Mouse (Mus musculus) left cerebral cortex, adult 11 months (tissue): Measurements from ENCODE around the gene Adgrb3.

Source experiments
- DNase-seq: peaks from one replicate; pipeline ENCODE4 v3.0.0; 2022; ENCODE audit warnings: low spot score

Adgrb3 gene

DNA sequence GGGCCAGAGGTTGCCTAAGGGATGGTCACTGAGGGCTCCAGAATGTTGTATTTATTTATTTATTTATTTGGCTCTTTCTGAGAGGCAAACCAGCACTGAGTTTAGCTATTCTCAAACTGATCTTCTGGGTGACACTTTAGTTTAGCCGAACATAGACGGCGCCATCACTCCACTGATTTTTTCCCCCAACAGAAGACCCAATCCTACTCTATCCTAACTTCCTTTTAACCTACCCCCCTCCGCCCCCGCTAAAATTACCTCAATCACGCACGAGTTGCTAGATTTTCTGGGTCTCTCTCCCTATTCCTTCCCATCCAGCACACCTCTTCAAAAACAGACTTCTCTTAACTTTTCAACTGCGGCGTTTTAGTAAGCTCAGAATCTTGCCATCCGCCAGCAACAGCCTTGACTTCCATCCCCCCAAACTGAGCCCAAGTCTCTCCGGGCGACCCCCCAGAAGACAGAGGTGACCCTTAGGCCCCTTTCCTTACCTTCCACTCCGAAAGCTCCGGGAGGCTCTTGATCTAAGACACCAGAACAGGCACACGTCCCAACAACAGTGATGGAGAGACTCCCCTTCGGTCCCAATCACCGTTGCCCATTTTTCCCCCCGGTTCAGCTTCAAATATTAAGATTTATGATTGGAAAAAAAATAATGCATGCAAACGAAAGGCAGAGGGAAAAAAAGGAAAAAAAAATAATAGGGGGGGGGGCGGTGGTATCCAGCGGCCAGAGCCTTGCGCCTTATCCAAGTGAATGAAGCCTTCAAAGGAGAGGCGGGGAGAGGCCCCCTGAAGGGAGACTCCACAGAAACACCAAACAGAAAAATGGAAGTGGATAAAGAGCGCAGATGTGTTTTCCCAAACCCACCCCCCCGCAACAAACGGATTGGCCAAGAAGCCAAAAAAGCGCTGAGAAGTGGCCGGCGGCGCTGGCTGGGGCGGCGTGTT is at the start of gene Adgrb3:
Adgrb3 (minus strand) TSS at position 737 of the 950 bp plus-strand sequence.
- DNase-seq = no peak

DNA sequence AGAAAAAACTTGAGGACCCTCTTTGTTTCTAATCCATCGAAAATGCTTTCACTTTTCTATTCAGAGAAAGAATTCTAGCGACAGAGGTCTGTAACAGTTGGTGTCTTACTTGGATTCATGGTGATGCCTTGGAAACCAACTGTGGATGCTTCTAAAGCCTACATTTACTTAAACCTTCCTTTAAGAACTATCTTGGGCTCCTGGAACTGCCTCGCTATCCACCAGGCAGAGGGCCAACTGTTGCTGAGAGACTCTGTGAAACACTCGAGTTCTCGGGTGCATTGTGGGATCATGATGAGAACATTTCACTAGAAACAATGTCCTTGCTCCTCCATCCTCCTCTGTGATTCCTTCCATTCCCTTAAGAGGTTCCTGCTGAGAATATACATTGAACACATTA is 48.0 kb upstream of the Adgrb3 start:
- no peak for DNase-seq

DNA sequence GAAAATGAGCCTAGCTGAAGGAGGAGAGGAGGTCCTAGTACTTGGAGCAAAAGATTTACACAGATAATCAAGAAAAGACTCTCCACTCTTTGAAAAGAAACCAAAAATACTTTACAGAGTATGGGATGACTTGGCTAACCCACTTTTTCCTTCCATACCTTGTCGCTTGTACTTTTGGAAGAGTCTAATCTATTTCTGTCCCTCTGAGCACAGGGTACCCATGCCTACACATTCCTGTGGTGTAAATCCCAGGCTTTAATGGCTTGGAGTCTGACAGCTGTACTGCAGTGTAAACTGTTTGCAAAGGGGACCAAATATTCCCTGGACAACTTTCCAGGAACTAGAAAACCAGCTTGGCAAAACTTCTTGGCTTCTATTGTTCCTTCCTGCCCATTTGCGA is 28.0 kb upstream of the Adgrb3 start:
- no peak for DNase-seq

DNA sequence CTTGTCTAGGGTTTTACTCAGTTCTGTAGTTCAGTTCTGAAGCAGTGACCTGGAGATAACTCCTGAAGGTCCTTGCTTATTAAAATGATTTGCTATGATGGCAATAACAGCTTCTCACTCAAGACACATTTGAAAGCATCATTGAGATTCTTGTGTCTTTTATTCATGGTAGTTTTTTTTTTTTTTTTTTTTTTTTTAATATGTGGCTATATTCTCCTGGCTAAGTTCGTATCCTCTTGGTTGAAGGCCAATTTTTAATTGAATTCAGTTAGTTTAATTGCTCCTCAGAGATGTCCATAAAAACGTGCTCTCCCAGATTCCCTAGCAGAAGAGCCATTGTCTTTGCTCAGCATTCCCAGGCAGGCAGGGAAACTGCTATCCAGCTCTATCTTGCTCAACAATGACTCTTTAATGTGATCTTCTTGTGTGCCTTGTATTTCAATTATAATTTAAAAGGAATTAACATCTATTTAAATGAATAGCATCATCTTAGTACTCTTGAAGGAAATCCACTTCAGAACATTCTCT is 25.0 kb upstream of the Adgrb3 start:
- DNase-seq = no peak

DNA sequence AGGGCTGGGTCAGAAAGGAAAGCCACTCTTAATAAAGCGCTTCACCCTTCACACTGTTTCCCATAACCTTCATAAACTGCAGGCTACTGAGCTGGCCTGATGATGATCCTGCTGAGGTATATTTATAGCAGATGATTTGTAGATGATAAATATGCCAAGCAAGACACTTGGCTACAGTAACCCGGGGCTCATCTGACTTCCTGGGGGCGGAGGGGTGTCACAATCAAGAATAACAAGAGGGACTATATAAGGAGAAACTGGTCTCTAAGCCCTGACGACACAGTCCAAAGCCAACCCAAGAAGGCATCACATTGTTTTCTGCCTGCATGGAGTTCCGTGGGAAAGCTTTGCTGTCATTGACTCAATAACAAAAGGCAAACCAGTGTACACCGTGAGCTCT is 2.8 kb upstream of the Adgrb3 start:
- DNase-seq = no peak

DNA sequence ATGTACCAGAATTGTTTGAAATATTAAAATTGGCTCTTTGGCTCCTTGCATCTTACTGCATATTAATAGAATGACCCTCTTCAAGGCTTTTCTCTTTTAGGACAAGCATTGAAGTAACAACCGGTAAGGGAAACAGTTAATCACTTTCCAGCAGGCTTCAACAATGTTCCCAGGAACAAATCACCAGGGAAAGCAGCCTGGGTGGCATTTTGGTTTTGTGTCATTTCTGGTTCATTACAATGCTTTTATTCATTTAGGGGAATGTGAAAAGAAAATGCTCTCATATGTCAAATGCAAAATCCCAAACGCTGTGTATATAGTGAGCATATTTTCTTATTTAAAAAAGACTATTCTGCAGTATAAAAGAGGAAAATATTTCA is 2.0 kb upstream of the Adgrb3 start:
- DNase-seq = no peak

DNA sequence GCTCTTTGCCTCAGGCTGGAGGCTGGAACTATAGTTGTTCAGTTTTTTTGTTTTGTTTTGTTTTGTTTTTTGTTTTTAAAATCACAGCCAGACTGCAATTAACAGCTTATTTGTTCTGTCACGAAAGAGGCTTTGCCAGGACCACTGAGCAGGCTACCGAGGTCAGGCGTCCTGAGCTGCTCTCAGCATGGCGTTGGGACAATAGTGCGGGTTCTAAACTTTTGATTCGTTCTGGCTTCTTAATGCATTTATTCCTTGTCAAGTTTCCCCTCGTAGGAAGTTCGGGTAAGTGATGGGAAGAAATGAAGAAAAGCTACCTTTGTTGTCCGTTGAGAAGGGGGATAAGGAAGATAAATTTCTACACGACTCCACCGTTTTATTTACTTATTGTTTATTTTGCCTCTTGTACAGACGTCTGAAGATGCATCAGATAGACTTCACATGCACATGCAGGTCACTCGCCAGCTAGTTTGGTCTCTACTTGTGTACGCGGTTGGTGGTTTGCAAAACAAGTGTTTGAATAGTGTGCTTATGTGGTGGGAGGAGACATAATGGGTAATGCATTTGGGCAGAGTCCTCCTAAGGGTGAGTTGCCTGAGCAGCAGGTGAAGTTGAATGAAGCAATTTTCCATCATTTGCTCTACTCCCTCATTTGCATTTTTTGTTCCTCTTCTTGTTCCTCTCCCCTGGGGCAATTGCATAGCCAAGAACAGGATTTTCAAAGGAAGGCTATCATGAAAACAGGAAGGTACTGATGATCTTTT is 1.4 kb upstream of the Adgrb3 start:
- DNase-seq = no peak

DNA sequence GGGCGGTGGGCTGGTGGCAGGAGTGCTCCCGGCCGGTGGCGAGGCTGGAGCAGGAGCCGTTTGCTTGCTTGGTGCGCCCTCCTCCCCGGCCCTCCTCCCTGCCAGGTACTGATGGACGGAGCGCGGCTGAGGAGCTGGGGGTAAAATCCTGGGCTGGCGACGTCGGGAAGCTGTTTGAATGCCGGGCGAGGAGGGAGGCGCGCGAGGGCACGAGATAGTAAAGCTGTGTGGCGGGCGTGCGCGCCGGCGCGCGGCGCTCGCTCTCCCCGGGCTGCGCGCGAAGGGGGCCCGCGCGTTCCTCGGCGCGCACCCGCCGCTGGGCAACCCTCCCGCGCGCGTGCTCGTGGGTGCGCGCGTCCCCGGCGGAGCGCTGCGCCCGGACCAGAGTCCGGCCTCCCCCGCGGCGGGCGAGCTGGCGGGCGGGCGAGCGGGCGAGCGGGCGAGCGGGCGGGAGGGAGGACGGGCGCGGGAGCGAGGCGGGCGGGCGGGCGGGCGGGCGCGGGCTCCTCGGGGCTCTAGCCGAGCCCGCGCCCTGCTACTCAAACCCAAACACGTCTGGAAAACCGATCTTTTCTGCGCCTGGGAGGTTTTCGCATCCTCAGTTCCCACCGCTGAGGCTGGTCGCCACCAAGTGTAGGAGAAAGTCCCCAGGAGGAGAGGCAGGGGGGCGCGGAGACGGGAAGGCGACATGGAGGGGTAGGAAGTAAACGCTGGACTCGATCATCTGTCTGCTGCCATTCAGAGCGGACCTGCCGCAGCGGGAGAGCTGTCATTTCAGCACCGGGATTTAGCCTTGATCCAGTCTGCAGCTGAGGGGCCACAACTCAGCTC is 629 bp upstream of the Adgrb3 start:
- no peak for DNase-seq

DNA sequence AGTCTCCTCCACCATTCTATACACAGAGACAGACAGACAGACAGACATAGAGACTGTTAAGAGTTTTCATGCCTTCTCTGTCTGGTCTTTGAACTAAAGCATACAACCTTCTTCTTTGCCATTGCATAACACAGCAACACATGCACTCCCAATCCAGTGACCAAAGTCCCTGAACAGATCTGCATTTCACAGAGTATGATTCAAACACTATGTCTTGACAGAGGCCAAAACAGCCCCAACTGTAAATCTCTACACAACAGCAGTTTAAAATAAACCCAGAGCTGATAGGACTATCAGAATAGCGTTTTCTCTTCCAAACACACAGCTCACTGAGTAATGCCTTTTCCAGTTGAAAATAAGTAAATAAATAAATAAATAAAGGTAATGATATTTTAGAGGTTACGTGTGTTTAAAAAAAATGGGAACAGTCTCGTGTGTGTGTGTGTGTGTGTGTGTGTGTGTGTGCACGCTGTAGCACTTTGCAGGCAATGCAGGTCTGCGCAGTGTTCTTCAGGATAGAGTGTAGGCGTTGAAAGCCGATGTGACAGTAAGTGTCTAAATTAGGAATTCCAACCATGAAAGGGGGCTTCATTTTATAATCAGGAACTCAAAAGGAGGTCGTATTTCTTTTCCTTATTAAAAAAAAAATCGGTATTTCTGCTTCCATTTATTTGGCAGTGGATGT is 1.3 kb downstream of the Adgrb3 start:
- DNase-seq = no peak

DNA sequence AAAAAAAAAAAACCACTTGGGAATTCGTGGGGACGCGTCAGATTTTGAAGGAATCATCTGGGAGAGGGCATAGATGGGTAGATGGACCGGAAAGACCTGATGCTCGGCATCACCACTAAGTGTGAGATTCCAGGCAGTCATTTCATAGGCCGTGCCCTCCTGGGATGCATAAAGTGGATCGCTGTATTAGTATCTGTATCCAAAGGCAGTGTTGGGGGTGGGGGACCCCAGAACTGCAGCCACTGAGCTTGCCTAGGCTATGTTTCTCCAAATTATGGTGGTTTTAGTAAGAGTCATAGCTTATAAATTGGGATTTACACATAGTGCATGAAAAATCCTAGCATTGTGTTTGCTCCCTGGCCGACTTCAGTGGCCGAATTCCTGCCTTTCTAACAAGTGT is 2.1 kb downstream of the Adgrb3 start:
- DNase-seq = no peak

DNA sequence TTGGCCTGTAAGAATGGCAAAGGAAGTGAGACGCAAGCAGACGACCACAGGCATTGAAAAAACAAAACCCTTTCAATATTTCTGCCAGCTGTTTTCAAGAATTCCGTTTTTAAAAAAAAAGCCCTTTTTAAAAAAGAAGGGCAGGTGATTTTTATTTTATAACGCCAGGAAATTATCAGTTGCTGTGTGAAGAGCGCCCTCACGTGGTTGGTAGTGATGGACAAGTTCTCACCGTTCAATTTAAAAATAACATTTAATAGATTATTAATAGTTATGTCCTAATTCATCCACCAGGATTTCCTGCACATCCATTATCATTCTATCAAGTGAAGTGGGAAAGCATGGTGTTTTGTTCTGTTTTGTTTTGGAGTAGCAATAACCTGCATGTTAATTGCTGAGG is 2.7 kb downstream of the Adgrb3 start:
- no peak for DNase-seq

DNA sequence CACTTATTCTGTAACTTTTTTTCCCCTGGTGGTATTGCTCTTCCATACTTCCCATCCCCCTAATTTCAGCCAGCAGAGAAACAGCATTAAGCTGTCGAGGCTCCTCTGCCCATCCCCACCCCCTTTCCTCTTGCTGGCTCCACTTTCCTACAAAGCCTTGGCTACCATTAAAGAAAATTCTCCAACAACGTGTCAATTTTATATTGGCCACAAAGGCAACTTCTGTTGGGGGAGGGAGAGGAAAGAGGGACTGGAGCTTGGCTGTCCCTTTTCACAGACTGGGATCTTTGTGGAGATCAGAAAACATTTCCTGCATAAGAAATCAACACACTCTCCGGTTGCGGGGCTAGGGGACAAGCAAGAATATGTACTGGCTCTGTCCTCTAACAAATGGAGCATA is 4.9 kb downstream of the Adgrb3 start:
- DNase-seq = no peak

DNA sequence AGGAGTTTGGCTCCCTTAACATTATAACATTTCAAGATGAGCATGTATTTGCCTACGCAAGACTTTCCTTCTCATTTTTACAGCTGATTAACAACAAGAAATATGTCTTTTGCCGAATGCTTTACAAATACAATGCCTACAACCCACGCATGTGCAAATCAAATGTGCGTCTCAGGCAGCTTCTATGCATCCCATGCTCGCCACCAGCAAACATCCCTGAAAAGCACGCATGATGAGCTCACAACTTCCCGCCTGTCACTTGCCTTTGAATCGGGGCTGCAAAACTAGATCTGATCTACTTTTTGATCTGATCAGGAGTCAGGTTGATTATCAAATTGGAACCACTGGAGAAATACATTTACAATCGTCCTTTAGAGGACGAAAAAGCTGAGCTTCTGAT is 5.5 kb downstream of the Adgrb3 start:
- DNase-seq = no peak

DNA sequence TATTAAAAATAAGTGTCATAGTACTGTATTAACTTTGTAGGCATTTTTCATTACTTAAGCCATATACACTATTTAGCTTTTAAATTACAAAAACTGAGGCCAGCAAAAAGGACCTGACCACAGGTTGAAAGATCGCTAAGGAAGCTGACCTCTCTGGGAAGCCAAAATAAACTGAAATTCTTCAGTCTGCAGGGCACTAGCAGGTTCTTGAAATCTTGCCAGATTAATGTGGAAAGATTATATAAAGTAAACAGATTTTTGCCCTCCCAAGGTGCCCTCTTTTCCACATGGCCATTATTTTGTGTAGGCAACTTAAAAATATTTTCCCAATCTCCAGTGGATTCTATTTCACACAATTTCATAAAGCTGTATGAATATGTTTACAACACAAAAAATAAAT is 14.0 kb downstream of the Adgrb3 start:
- no peak for DNase-seq

DNA sequence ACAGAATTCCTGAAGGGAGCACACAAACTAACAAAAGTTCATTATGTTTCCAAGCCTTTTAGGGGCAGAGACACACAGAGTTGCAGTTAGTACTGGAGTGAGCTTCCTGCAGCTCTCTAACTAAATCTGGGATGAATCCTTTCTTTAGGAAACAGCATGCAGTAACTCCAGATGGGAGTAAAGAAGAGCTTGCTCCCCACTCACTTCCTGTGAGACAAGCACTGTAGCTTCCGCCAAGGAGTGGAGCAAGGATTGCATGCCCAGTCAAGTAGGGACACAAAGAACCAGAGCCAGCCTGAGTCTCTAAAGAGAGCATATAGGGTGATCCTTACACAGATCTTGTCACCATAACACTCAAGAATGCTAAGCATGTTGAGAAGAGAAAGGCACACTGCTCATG is 50.7 kb downstream of the Adgrb3 start:
- DNase-seq = no peak

DNA sequence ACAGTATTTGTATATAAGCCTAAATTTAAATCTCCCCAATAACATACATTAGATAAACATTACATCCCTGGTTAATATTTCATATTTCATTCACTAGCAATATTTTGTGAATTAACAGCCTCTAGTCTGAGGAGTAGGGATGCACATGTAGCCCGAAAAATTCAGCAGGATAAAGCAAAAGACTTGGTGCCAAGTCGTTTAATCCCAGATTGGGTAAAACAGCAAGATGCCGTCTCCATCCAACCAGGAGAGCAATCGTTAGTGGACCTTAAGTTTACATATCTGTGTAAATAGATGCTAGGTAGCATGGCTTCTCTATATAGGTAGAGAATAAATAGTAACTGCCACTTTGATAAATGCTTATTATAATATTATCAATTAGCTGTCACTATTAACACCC is 52.0 kb downstream of the Adgrb3 start:
- DNase-seq = no peak

DNA sequence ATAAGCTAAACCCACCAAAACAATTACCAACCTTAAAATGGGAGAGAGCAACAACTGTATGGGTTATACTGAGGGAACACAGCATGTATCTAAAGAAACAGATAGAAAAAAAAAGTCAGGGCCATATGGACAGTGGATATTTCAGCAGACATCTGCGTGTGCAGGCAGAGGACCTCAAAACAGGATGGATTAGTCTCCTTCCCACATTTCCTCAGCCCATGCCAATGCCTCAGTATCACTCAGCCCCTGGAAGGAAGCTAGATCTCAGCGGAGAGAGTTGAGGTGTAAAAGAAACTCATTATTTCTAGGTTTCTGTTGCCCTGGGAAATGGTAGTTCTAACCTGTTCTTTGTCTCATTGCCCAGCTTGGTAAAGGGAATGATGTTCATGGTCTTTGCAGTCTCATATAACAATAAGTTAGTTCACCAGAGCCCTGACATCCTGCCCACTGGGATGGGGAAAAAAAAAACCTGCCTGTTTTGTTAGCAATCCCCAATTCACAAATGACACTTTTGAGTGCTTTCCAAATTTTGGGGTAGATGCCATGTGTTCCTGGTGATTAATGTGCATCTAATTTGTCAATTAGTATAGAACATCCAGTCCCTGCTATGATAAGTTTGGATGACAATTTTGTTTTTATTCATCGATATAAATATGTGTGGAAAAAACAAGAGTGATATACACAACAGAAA is 53.9 kb downstream of the Adgrb3 start:
- no peak for DNase-seq

DNA sequence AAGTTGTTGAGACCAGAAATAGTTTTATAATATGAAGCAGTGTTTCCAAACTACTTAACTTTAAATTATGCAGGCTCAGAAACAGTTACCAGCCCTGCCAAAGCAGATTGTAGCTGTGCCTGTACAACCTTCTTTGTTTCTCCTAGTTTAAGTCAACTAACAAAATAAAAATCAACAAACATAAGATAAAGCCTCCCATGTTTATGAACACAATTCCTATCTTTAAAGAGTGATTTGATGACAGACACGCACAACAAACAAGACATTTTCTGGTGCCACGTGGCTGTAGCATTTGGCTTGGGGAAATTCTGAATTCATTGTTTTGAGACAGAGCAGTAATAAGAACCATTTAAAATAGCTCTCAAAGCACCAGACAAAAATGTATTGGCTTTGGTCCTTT is 60.5 kb downstream of the Adgrb3 start:
- DNase-seq = no peak

DNA sequence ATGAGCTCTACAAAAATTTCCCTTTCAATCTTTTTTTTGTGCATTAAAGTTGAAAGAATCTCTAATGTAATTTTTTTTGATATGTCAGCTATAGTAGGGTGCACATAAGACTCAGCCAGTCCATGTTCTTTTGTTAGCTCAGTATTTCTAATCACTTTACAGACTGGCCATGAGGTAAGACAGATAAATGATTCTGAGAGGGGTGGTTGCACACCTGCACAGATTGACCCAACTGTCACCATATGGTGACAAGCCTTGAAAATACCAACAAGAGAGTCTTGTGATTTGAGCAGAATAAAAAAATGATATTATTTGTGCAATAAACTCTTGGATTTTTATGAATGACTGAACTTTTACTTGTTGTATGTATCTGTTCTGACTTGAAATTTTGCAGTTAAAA is 74.2 kb downstream of the Adgrb3 start:
- no peak for DNase-seq

DNA sequence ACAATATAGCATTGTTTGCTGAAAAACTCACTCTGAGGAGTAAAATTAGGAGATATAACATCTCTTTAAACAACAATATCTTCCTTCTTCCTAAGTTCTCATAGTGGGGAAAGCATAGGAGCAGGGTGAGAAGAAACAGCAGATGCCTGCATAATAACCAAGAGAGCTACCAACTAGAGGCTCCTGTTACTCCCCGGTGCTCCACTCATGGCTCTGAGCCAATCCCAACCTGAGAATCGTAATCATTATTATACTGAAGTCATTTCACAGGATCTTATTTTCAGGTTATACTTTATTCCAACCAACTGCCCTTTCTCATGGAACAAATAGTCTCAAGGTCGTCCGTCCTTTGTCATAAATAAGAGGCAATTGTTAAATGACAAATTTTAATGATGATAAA is 75.0 kb downstream of the Adgrb3 start:
- DNase-seq = no peak

DNA sequence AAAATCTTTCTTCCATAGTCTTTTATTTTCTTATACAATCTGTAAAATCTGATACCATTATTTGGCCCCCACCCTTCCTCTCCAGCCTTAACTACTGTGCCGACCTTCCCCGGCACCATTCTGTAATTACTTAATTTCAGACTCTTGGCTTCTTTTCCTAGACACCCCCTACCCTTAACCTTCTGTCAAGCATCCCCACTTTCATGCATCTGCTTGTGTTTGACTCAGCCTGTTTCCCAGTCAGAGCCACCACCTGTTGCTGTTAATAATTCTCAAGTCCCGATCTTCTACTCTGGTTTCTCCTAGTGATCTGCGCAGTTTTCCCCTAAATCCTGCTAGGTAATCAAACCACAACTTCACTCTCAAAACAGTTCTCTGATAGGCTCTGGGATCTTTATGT is 83.9 kb downstream of the Adgrb3 start:
- no peak for DNase-seq
